Mouse (Mus musculus) large intestine, adult 2 months (tissue): ENCODE results near the gene Stk35. TPM values are rescaled to one million over a fixed set of nuclear protein-coding genes. Genes with fewer than 3 reads are reported as not detected.

Source experiments
- DNase-seq: peaks from one replicate; pipeline ENCODE4 v3.0.0-alpha.2; 2012; ENCODE audit warnings: low read depth, low spot score
- WGBS: fragments of 180-500 bp; shearing (Covaris S2); methylation state at CpG from one replicate; pipeline ENCODE4 v1.1.7; 2018; 5-methylcytosine and 5-hydroxymethylcytosine counted together
- polyA plus RNA-seq: library from polyadenylated mRNA; depleted of rRNA; stranded (reverse); fragments of >200 nt; gene quantifications from 2 replicates; pipeline ENCODE4 v1.2.3, GENCODE M21; 2012; rRNA removed

Gene Stk35
- 12.3 and 18.2 TPM in 2 replicates for polyA plus RNA-seq

DNA sequence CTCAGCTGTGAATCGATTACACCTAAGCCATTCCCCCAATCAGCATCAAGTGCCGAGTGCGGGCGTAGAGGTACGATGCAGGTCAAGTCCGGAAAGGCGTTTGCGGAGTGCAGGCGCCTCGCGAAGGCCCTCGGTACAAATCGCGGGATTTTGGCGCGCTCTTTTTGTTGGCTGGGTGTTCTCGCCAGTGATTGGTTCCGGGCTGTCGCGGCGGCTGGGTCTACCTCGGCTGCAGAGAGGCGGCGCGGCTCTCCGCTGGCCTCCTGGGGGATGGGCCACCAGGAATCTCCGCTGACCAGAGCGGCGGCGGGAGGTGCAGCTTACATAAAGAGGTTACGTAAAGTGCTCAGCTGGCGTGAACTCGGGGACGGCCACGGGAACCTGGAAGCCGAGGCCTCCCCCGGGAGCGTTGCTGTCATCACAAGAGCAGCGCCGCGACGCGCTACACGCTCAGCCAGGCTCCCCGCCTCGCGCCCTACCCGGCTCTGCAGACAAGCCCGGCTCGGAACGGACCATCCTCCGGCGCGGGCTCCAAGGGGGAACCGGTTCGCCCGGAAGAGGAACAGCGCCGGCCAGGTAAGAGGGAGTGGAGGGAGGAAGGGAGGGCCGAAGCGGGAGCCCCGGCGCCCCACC, at the start of gene Stk35:
Gene Stk35 (plus strand): TSS at position 247 of the 633 bp plus-strand sequence.
- DNase-seq, result no peak
- under 1% methylated on average over 63 of the region's 63 CpGs for WGBS

DNA sequence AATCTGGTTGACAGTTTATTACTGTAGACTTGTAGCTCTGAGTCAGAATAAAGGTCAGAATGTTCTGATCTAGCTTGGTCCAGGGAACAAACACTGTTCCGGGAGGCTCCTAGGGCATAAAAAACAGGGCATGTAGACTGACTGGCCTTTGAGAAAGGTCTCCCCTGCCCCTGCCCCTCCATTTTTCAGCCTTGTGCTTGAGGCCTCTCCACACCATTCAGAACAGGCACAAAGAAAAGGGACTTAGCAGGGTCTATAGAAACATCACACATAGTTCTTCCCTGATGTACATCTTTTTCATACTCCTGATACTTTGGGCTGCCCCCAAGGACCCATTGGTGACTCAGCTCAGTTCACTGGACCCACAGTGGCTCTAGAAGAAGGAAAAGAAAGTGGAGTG, 18.3 kb upstream of the Stk35 start:
- DNase-seq, result no peak
- 39% methylated on average over 1 of the region's 1 CpGs for WGBS

DNA sequence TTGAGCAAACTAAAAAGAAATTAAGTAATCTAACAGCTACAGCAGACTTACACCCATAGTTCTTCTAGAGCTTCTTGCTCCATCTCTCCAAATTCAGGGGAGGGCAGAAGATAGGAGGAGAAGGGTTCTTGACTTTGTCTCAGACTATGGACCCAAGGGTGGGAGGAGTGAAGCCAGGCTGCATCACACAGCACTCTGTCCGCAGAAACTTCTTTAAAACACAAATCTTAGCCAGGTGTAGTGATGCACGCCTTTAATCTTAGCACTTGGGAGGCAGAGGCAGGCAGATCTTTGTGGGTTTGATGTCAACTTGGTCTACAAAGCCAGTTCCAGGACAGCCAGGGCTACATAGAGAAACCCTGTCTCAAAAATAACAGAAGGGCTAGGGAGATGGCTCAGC, 3.8 kb upstream of the Stk35 start:
- DNase-seq, result no peak
- WGBS, result 87% methylated on average over 2 of the region's 2 CpGs

DNA sequence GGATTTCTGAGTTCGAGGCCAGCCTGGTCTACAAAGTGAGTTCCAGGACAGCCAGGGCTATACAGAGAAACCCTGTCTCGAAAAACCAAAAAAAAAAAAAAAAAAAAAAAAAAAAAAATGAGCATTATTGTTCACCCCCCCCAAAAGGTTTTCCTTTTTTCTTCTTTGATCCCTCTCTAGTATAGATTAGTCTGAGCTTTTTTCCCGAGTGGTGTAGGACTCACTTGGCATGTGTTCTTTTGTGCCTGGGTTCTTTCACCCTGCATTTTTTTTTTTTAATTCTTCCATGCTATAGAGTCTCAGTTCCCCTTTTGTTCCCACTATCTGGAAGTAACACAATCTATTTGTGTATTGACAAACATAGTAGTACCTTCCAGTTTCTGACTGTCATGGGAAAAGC, 2.6 kb upstream of the Stk35 start:
- DNase-seq, result no peak
- WGBS, result 91% methylated on average over 1 of the region's 3 CpGs

DNA sequence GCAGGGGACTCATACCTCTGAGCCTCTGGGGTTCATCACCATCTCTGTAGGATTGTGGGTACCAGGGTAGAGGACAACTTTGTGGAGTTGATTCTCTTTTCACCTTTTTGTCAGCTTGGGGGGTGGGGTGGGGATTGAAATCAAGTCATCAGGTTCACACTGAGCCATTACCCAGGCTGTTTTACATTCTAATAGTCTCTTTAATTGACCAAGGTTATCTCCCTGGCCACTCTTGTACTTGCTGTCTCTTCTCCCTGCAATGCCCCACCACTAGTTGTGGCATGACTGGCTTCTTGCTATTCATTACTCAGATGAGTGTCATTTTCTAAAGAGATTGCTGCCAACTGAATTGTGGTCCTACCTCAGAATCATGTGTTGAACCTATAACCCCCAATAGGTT, 1.9 kb upstream of the Stk35 start:
- no peak for DNase-seq

DNA sequence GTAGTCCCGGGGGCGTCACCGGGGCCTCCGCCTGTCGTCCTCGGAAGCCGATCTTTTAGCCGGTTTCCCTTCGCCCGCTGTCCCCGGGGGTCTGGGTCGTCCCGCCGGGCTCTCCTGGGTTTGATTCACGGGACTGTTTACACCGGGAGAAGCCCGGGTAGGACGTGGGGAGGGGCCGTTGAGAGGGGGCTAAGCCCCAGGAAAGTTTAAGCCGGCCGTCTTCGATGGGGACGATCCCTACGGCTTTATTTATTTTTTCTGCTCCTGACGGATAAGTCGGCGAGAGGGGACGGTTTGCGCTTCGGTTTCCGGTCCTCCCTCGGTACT, 550 bp downstream of the Stk35 start:
- WGBS, result under 1% methylated on average over 32 of the region's 32 CpGs
- no peak for DNase-seq

DNA sequence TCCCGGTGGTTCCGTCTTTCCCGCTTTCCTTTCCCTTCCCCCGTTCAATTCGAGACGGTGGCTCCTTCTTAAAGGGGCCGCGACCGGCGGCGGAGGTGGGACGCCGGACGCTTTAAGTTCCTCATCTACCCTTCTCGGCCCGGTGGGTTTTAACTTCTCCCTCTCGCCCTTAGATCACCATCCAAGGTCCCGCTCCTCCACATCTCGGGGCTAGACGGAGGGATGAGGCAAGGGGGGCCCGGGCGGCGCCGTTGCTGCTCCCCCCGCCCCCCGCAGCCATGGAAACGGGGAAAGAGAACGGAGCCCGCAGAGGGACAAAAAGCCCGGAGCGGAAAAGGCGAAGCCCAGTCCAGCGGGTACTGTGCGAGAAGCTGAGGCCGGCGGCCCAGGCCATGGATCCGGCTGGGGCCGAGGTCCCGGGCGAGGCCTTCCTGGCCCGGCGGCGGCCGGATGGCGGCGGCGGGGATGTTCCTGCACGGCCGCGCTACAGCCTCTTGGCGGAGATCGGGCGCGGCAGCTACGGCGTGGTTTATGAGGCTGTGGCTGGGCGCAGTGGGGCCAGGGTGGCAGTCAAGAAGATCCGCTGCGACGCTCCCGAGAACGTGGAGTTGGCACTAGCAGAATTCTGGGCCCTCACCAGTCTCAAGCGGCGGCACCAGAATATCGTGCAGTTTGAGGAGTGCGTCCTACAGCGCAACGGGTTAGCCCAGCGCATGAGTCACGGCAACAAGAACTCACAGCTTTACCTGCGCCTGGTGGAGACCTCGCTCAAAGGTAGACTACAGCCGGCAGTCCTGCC, 1.1 kb downstream of the Stk35 start:
- no peak for DNase-seq
- WGBS, result under 1% methylated on average over 73 of the region's 73 CpGs

DNA sequence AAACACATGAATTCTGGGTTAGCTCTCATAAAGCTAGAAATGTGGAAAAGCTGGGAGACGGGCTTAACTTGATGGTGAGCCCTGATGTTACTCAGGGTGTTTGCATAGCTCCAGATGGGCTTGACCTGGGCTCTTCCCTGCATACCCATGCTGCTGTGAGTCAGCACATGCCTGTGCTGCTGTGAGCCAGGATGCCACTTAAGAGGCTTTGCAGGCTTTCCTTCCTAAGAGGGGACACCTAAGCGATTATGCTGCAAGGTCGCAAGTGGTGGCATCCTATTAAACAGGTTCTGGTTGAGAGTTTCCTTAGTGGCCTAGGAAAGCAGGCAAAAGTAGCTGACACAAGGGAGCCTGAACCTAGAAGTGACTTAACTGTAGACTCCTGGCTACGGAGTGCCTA, 5.2 kb downstream of the Stk35 start:
- WGBS, result 91% methylated on average over 4 of the region's 4 CpGs
- DNase-seq, result no peak

DNA sequence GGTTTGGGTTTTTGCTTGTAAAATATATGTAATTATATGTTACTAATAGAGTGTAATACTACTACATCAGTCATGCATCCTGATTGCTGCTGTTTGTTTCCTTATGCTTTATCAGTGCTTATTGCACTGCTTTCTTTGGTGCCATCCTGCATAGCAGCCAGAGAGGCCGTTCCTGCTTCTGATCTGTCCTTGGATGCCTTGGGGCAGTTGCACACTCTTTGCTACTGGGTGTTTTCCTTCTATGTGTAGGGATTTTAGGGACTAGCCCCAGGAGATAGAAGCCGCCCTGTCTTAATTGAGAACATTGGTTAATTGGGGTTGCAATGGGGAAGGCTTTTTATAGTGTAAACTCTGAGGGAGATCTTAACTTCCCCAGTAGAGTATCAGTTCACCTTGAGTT, 6.2 kb downstream of the Stk35 start:
- WGBS, result 87% methylated on average over 2 of the region's 2 CpGs
- no peak for DNase-seq

DNA sequence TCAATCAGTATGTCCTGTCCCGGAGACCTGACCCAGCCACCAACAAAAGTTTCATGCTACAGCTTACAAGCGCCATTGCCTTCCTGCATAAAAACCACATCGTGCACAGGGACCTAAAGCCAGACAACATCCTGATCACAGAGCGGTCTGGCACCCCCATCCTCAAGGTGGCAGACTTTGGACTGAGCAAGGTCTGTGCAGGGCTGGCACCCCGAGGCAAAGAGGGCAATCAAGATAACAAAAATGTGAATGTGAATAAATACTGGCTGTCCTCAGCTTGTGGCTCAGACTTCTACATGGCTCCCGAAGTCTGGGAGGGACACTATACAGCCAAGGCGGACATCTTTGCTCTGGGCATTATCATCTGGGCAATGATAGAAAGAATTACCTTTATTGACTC, 10.2 kb downstream of the Stk35 start:
- 87% methylated on average over 7 of the region's 7 CpGs for WGBS
- DNase-seq, result no peak

DNA sequence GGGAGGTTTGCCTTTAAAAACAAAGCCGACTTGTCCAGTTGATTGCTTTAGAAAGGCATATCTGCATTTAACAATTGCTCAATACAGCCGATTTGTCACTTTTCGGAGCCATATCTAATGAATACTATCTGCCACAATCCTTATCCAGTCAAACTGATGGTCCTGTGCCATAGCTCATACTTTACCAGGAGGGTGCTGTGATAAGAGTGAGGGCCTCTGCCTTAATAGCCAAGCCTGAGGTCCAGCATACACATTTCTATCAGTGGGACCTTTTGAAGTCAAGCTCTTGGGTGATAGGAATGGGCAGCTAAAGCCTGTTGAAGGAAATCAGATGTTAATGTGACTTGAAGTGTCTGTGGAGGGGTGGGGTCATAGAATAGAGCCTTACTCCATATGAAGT, 13.7 kb downstream of the Stk35 start:
- WGBS, result 69% methylated on average over 3 of the region's 3 CpGs
- DNase-seq, result no peak

DNA sequence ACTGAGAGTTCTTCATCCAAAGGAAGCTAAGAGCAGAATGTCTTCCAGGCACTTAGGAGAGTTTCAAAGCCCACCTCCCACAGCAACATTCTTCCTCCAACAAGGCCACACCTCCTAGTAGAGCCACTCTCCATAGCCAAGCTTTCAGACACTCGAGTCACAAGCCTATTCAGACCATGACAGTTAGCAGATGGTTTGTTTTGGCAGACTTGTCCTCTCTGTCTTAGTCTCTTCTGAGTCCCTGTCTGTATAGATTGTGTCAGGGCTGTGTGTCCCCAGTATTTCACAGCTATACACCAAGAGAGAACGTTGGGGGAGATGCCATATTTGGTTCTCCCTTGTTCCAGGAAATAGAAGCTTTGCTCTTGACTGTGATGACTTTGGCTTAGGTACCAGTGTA, 14.8 kb downstream of the Stk35 start:
- 49% methylated on average over 2 of the region's 2 CpGs for WGBS
- no peak for DNase-seq

DNA sequence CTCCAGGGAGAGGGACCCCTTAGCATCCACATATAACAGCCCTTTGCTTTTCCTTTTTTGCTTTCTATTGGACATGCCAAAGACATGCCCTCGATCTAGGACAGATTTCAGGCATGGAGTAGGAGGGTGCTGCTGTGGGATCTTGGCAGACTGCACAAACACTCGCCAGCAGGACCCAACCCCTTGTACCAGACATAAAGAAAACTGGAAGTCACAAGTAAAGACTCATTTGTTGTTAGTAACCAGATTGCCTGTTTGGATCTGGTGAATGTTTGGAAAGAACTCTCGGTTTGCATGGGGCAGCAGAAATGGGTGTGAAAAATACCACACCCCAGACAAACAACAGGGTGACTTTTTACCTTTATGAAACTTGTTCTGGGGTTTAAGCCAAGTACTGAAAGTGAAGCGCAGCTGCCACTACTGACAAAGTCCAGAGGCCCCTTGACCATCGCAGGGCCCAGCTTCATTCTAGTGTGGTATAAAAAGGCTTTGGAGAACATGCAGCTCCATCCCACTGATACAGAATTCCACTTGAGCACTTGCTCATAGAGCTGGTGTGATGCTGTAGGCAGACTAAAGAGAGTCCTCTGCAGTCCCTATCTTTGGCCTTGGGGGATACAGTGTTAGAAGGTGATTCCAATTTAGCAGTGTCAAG, 17.4 kb downstream of the Stk35 start:
- DNase-seq, result no peak
- WGBS, result 15% methylated on average over 5 of the region's 5 CpGs

DNA sequence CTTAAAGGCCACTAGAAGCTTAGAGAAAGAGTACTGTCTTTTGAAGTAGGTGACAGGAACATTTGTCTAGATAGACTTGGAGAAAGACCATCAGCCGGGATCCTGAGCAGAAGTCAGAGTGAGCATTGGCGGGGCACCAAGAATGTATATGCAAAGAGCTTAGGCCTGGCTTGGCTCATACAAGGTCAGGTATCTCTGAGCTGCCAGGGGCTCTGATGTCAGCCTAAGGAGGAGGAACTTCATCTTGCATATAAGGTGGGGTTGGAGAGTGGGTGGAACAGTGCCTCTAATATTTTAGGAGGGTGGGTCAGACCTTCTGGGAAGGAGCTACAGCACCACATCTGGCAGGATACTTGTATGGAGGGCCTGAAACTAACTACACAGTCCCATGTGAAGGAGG, 18.6 kb downstream of the Stk35 start:
- DNase-seq, result no peak
- WGBS, result 47% methylated on average over 2 of the region's 2 CpGs

DNA sequence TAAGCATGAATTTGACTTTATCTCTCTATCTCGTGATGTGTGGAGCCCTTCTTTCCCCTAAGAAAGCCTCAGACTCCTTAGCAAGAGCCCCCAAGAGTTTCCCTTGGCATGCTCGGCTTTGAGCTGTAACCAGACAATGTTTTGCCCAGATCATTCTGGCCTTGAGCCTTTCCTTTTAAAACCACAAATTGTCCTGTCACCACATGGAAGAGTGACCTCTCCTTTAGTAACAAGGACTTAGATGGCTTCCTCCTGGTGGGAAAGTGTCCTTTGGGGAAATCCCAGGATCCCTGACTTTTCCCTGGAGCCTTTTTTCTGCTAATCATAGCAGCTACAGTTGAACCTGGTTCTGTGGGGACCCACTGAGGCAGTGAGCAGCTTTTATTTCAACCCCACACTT, 19.2 kb downstream of the Stk35 start:
- 63% methylated on average over 2 of the region's 2 CpGs for WGBS
- no peak for DNase-seq

DNA sequence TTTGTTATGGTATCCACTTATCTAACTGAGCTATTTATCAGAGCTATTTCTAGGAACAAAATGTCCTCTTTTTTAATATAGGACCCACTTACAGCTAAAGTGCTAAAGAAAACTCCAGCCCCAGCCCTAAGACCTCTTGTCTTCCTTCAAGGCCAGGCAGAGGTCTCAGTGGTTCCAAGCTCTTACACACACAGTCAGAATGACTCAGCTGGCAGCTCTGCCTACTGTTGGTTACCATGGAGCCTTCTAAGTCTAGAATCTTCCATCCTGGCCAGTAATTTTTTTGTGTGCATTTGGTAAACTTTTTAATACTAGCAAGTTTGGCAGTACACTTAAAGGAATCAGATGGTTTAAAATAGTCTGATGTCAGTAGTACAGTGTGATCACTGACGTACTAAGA, 19.6 kb downstream of the Stk35 start:
- WGBS, result 71% methylated on average over 1 of the region's 1 CpGs
- DNase-seq, result no peak

DNA sequence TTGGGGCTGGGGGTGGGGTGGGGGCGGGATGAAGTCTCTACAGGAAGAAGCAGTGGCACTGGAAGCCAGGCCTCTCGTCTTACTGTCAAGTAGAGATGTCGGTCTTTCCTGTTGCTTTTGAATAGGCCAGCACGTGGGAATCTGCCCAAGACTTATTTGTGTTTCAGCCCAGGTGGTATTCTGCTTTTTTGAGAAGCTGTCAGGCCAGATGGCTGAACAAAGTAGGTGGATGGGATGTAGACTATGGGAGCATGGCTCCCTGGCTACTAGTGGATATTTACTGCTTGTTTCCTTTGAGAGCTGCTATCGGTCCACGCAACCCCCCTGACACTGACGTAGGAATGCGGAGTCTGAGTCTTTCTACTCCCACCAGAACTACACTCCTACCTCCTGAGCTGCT, 20.7 kb downstream of the Stk35 start:
- DNase-seq, result no peak
- WGBS, result 78% methylated on average over 8 of the region's 8 CpGs

DNA sequence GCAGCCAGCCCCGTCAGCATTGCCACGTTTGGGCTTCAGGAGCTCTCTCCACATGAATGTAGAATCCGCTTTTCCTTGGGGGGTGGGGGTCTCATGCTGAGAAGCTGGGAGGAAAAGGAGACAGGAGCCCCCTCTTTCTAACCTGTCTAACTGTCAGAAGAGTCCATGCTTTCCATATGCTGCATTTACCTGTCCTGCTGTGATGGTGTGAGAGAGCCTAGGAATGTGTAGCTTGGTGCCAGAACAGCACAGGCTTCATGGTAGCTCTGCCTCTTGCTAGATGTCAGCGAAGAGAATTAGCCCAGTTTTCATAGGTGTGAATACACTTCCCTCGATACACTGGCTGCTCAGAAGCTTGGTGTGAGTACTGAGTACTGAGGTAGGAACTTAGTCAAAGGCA, 21.3 kb downstream of the Stk35 start:
- 96% methylated on average over 5 of the region's 5 CpGs for WGBS

DNA sequence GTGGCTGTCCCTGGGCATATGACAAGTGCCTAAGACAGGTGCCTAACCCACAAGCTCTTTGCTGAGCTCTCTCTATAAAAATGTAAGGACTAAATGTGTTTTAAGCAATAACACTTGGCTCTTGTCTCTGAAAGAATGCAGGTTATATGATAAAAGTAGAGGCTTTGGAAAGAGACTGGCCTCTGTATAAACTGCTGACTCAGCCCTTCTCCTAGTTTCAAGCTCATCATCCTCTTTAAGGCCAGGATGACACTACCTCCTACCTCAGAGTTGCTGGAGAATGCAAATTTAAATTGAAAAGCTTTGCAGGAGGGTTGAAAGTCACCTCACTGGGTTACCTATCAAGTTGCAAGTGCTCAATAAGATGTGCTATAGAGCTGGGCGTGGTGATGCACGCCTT, 23.0 kb downstream of the Stk35 start:
- 95% methylated on average over 2 of the region's 2 CpGs for WGBS
- no peak for DNase-seq

More for the DNA sequence above, 21.3 kb downstream of the Stk35 start:
- DNase-seq, result no peak

DNA sequence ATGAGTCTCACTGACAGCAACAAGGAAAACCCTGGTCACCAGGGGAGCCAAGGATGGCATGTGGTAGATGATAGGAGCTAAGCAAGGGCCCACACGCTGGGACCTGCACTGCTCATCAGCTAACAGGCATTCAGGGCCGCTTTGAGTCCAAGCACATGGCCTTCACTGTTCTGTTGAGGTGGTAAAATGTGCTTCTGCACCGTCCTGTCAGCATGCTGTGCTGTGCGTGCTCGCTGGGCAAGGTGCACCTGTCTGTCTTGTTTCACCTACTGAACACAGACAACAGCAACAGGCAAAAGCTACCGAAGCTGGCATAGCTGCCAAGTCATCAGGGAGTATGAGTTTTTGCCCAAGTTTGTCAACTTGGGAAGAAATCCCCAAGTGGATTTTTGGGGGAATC, 23.9 kb downstream of the Stk35 start:
- WGBS, result 86% methylated on average over 6 of the region's 6 CpGs

DNA sequence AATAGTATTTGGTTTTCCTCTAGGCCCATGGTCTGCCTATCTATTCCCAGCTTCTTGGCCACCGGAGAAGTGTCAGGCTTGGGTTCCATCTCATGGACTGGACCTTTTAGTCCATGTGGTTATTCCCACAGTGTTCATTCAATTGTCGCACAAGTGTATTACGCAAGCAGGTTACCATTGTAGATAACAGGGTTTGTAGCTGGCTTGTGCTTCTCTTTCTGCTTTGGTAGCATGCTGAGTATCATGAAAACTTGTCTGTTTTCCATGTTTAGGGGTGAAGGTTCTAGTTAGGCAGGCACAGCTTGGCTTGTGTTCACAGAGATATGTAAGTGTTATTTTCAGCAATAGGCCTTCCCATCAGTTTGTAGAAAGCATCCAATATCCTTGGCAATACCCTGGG, 25.8 kb downstream of the Stk35 start:
- WGBS, result 95% methylated on average over 3 of the region's 3 CpGs
- no peak for DNase-seq

More for the DNA sequence above, 23.9 kb downstream of the Stk35 start:
- DNase-seq, result no peak
